Comparison of ENCODE assay signal across 16 mouse cellular contexts in genomic region chr3:93378146-93378545, GRCm38 (mm10).
A peak's percentile ranks its signal among the peaks of the same experiment; 100 is the strongest.
DNase-seq lines count a peak whose midpoint lies in the region.
"Had no signal": no experiment of that assay in that cellular context is flagged by ENCODE, and none has a peak within 500 bp of the region (broad histone marks: within the 10 kb centered on the region; RNA-seq: fewer than 3 reads in every experiment).

No protein-coding gene starts in this region.

- peak; percentile 13 to 20 for DNase-seq in cerebellum, postnatal 14 days
- DNase-seq in cerebellum, postnatal 36 days = no peak
- DNase-seq in ES-CJ7 (ENCODE audit: low read depth, low spot score) (peak; percentile 45), WW6 (ENCODE audit: low read depth, low spot score) (peak; percentile 47)
- no peak for DNase-seq in right cerebral cortex, postnatal 25 days
- DNase-seq in retina, postnatal 1 day = no peak
- no peak for DNase-seq in heart, adult 11 months
- DNase-seq: adrenal gland, postnatal 10 days; adrenal gland, postnatal 36 days; B cell, adult 2 months; cerebellum, adult 2 months; cerebellum, adult 9-11 months; forebrain, postnatal 0 days; gastrocnemius, adult 2 months; gastrocnemius, postnatal 14 days; heart, adult 2 months had no signal

Comparison
In these comparisons a context has a peak if more than half of its experiments do, and no peak if none do; other contexts are left out.
1. DNase-seq: peak in cerebellum, postnatal 14 days (2 of 2), ES-CJ7 (single experiment) and WW6 (single experiment); none in cerebellum, postnatal 36 days (0 of 2), right cerebral cortex, postnatal 25 days (single experiment), retina, postnatal 1 day (single experiment) and heart, adult 11 months (single experiment).